Mouse (Mus musculus) liver, adult 2 months (tissue): Measurements from ENCODE around the gene Slc4a8. TPM values are rescaled to one million over a fixed set of nuclear protein-coding genes. Genes with fewer than 3 reads are reported as not detected.
"Not testable (repeated sequence)": the region's sequence is repeated elsewhere in the genome, so short reads cannot be mapped to it uniquely, and the experiment has no call there.

Source experiments
- DNase-seq: peaks from one replicate; pipeline ENCODE4 v3.0.0-alpha.2; 2011; ENCODE audit warnings: low read depth, low spot score; ENCODE audit errors: extremely low read depth
- H3K27ac ChIP-seq: fragments of 200-500 bp; replicated peaks from 2 replicates; pipeline ENCODE4 v1.5.1; 2012; ENCODE audit warnings: low read depth, mild to moderate bottlenecking, control low read depth, inconsistent platforms, low read length; ENCODE audit not compliant: insufficient read depth
- H3K27me3 ChIP-seq: fragments of 200-500 bp; 2 replicates; pipeline ENCODE4 v1.6.1; 2012; ENCODE audit warnings: mild to moderate bottlenecking, moderate library complexity, low read length, inconsistent platforms; ENCODE audit not compliant: control insufficient read depth, insufficient read depth
- H3K36me3 ChIP-seq: fragments of 200-500 bp; 2 replicates; pipeline ENCODE4 v1.6.1; 2012; ENCODE audit warnings: low read length, inconsistent platforms; ENCODE audit not compliant: control insufficient read depth, insufficient read depth
- H3K4me1 ChIP-seq: fragments of 200-500 bp; 2 replicates; pipeline ENCODE4 v1.6.1; 2011; ENCODE audit warnings: low read length; ENCODE audit not compliant: control insufficient read depth, insufficient read depth
- H3K4me3 ChIP-seq: fragments of 200-500 bp; 2 replicates; pipeline ENCODE4 v1.5.1; 2011; ENCODE audit warnings: low read depth, mild to moderate bottlenecking, control low read depth, low read length, moderate library complexity; ENCODE audit not compliant: insufficient read depth
- H3K79me2 ChIP-seq: fragments of 200-500 bp; 2 replicates; pipeline ENCODE4 v1.6.1; 2012; ENCODE audit warnings: inconsistent platforms, mild to moderate bottlenecking, low read length, moderate library complexity; ENCODE audit not compliant: control insufficient read depth, insufficient read depth
- H3K9ac ChIP-seq: fragments of 200-500 bp; 2 replicates; pipeline ENCODE4 v1.6.1; 2012; ENCODE audit warnings: low read depth, mild to moderate bottlenecking, control low read depth, inconsistent platforms, low read length
- CTCF ChIP-seq: fragments of 200-500 bp; IDR thresholded peaks from 2 replicates; pipeline ENCODE4 v1.5.1; 2011; ENCODE audit warnings: low read depth, low read length, control low read depth
- POLR2A ChIP-seq: fragments of 200-500 bp; IDR thresholded peaks from 2 replicates; pipeline ENCODE4 v1.6.1; 2011; ENCODE audit warnings: low read length, control low read depth; ENCODE audit not compliant: insufficient read depth; ENCODE audit errors: extremely low read depth
- WGBS: fragments of 180-500 bp; shearing (Covaris S2); methylation state at CpG from one replicate; pipeline ENCODE4 v1.1.7; 2018; 5-methylcytosine and 5-hydroxymethylcytosine counted together
- polyA plus RNA-seq: library from polyadenylated mRNA; depleted of rRNA; stranded (reverse); fragments of >200 nt; gene quantifications from 2 replicates; pipeline ENCODE4 v1.2.3, GENCODE M21; 2012
- total RNA-seq: library from RNA; depleted of rRNA; stranded (reverse); fragments of >200 nt; gene quantifications from 2 replicates; pipeline ENCODE4 v1.2.3, GENCODE M21; 2014

Slc4a8 gene
- total and polyA plus RNA-seq, 2 experiments: 0.16 to 0.18 TPM

DNA sequence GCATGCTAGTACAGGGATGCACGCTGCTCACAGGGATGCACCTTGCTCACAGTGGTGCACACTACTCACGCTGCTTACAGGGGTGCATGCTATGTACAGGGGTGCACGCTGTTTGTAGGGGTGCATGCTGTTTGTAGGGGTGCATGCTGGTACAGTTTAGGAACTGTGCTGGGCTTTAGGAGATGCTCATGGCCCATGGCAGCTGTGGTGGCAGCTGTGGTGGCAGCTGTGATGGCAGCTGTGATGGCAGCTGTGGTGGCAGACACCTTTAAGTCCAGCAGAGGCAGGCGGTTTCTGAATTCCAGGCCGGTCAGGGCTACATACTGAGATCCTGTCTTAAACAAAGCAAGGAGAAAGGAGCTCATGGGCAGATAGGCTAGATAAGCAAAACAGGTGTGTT, 8.8 kb downstream of the Slc4a8 start:
- TF ChIP-seq CTCF (no peak), POLR2A (no peak)
- Histone ChIP-seq H3K4me3 (no peak overlapping the region), H3K27me3 (no peaks in the 10 kb centered on the region), H3K4me1 (no peaks in the 10 kb centered on the region), H3K36me3 (no peaks in the 10 kb centered on the region), H3K79me2 (no peaks in the 10 kb centered on the region), H3K27ac (no peak overlapping the region), H3K9ac (no peak overlapping the region)
- no peak for DNase-seq
- WGBS: 93% methylated on average over 5 of the region's 5 CpGs

DNA sequence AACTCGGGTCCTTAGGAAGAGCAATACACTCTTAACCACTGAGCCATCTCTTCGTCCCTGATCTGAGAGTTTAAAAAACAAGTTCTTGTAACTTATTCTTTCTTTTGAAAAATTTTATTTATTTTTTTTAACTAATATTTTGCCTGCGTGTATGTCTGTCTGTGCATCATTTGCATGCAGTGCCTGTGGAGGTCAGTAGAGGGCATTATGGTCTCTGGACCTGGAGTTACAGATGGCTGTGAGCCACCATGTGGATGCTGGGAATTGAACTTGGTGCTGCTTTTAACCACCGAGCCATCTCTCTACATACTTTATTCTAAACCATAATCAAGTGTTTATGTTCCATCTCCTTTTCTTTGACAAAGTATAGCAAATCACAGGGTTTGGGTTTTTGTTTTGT, 11.1 kb downstream of the Slc4a8 start:
- no peak overlapping the region for H3K9ac ChIP-seq
- no peak for TF ChIP-seq POLR2A
- no peak overlapping the region for H3K27ac ChIP-seq
- H3K79me2 ChIP-seq: no peaks in the 10 kb centered on the region
- no peaks in the 10 kb centered on the region for H3K4me1 ChIP-seq
- DNase-seq: no peak
- no peak overlapping the region for H3K4me3 ChIP-seq
- 85% methylated on average over 4 of the region's 4 CpGs for whole genome bisulfite sequencing
- H3K27me3 ChIP-seq: no peaks in the 10 kb centered on the region
- no peaks in the 10 kb centered on the region for H3K36me3 ChIP-seq

DNA sequence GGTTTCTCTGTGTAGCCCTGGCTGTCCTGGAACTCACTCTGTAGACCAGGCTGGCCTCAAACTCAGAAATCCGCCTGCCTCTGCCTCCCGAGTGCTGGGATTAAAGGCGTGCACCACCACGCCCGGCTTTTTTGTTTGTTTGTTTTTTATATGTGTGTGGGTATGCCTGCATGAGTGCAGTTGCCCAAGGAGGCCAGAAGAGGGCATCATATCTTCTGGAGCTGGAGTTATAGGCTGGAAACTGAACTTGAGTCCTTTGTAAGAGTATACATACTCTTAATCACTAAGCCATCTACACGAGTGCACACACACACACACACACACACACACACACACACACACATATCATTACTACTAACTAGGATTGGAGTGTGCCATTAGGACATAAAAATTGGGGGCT, 12.3 kb downstream of the Slc4a8 start:
- not testable (repeated sequence) for DNase-seq

DNA sequence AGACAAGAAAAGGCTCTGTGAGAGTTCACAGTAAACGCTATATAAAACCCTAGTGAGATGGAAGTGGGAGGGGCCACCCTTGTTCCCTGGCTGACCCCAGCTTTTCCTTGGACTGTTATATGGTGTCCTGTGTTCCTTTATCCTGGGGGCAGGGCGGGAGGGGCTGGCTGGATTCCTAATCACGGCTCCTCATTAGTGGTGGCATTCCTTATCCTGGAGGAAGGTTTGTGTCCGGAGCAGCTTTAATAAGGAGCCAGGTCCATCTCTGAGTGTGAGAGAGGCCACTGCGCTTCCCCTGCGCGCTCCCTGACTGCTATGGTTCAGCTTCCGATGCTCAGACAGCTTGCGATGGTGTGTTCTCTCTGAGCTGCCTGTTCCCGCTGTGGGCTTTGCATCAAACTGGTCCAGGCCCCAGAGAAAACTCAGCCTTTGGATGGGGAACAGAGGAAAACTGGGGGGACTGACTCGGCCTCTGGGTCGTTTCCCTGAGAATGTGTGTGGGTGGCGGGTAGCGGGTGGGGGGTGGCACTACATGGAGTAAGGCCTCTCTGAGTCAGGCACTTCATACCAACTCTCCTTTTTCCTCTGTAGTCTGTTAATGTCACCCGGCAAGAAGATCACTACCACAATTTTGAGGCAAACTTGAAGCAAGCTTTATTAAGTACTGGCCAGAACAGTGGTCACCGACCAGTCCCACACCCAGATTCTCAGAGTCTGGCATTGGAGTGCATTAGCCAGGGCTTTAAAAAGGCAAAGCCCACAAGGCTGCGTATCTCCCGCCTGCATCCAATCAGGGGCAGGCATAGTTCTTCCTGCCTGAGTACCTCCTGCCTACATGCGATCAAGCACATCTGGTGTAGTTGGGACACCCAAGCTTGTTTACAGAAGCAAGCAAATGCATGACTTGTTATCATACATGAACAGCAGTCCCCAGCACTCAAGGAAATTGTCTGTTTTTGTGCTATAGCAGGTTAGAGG, 13.9 kb downstream of the Slc4a8 start:
- no peaks in the 10 kb centered on the region for H3K79me2 ChIP-seq
- TF ChIP-seq CTCF: no peak
- TF ChIP-seq POLR2A: no peak
- DNase-seq: no peak
- WGBS: 63% methylated on average over 19 of the region's 19 CpGs
- no peak overlapping the region for H3K27ac ChIP-seq
- no peaks in the 10 kb centered on the region for H3K36me3 ChIP-seq
- H3K4me1 ChIP-seq: no peaks in the 10 kb centered on the region
- no peak overlapping the region for H3K4me3 ChIP-seq
- H3K9ac ChIP-seq: no peak overlapping the region
- no peaks in the 10 kb centered on the region for H3K27me3 ChIP-seq

More for the DNA sequence above, 12.3 kb downstream of the Slc4a8 start:
- not testable (repeated sequence) for H3K36me3 ChIP-seq, H3K9ac ChIP-seq, H3K27me3 ChIP-seq, H3K79me2 ChIP-seq, H3K27ac ChIP-seq, H3K4me1 ChIP-seq, H3K4me3 ChIP-seq
- WGBS: 92% methylated on average over 6 of the region's 6 CpGs

DNA sequence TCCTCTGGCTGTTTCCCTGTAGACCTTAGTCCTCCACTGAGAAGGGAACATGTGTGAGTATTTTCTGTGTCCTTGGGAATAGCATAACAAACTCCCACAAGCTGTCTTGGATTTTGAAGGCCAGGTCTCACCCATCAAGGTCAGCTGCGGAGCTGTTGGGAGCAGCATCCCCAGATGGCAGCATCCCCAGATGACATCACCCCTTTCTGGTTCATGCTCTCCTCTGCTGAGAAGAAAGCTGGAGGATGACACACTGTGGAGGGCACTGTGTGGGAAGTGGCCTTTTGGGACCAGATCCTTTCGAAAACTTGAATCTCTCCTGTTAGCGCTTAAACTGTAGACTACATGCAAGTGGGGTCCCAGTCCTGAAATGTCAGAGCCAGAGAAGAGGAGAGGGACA, 14.9 kb downstream of the Slc4a8 start:
- no peak overlapping the region for H3K27ac ChIP-seq
- H3K27me3 ChIP-seq: no peaks in the 10 kb centered on the region
- DNase-seq: no peak
- no peak overlapping the region for H3K9ac ChIP-seq
- H3K79me2 ChIP-seq: no peaks in the 10 kb centered on the region
- H3K4me1 ChIP-seq: no peaks in the 10 kb centered on the region
- TF ChIP-seq POLR2A: no peak
- no peaks in the 10 kb centered on the region for H3K36me3 ChIP-seq
- no peak overlapping the region for H3K4me3 ChIP-seq
- 94% methylated on average over 3 of the region's 3 CpGs for WGBS
